Mouse (Mus musculus) left cerebral cortex, postnatal 14 days (tissue): ENCODE measurements around the gene Zbtb8b. TPM values are rescaled to one million over a fixed set of nuclear protein-coding genes. Genes with fewer than 3 reads are reported as not detected.
A peak's percentile ranks its signal among the peaks of the same experiment; 100 is the strongest.
"Not testable (repeated sequence)": the region's sequence is repeated elsewhere in the genome, so short reads cannot be mapped to it uniquely, and the experiment has no call there.

Experiments used
- DNase-seq, 2 experiments: peaks; one replicate each; pipeline ENCODE4 v3.0.0; 2021 to 2022; ENCODE audit warnings: low spot score in 2 of 2, mixed read lengths in 1 of 2
- intact Hi-C: fragments of 180-260 bp; cut with DNase I; formaldehyde crosslinking; loops from one replicate; pipeline ENCODE4 v1.15.1; 2025
- total RNA-seq, 2 experiments: library from RNA; stranded (reverse); gene quantifications; 2 replicates each; pipeline ENCODE4 v1.2.3; 2021

Zbtb8b gene
- total RNA-seq, 2 experiments from 2014 or later, result 4.4 TPM

DNA sequence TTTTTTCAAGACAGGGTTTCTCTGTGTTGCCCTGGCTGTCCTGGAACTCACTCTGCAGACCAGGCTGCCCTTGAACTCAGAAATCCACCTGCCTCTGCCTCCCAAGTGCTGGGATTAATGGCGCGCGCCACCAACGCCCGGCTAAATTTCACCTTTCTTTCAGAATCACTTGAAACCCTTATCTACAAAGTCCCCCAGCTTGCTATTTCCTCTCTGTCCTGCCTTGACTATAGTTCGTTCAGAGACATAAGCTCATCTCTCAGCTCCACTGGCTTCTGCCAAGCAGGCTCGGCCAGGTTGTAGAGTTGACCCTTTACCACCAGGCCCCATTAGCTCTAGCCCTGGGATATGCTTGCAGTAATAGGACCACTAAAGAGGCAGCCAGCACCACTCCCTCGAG lies 6.7 kb upstream of the Zbtb8b start:
- intact Hi-C loops, result no loop called here
- no peak for DNase-seq

GRCm38 (mm10) chr4:129441145-129441544 lies 492 bp upstream of the Zbtb8b start:
- no peak for DNase-seq
- intact Hi-C loops, result no loop called here

DNA sequence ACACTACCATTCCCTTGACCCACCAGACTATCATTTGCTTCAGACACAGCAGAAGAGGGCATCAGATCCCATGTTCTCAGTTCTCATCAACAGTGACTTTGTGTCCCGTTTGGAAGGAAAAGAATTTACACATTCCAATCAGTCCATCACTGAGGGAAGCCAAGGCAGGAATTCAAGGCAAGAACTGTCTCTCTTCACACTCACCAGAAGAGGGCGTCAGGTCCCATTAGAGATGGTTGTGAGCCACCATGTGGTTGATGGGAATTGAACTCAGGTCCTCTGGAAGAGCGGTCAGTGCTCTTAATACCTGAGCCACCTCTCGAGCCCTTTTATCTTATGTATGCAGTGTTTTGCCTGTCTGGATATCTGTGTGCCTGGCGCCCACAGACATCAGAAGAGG lies 22.3 kb downstream of the Zbtb8b start:
- intact Hi-C loops, result no loop called here
- DNase-seq, result no peak

- intact Hi-C loops, result no loop called here
- no peak for DNase-seq
These were observed 24.2 kb downstream of the Zbtb8b start for GRCm38 (mm10) chr4:129416478-129416877.

GRCm38 (mm10) chr4:129415892-129416291 lies 24.8 kb downstream of the Zbtb8b start:
- intact Hi-C loops, result no loop called here
- DNase-seq, result no peak

DNA sequence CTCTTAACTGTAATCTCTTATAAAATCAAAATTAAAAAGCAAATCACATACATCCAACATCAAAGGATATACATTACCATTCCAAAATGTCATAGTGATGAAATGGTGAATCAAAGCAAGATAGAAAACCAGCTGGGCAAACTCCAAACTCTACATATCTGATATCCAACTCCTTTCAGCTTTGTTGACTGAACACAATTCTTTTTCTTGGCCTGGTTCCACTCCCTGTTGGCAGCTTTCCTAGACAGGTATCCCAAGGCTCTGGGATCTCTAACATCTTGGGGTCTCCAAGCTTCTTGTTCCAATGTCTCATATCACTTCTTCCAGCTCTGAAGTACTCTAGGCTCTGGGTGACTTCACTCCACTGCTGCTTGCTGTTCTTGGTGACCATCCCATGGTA lies 29.7 kb downstream of the Zbtb8b start:
- intact Hi-C loops, result no loop called here
- no peak for DNase-seq

DNA sequence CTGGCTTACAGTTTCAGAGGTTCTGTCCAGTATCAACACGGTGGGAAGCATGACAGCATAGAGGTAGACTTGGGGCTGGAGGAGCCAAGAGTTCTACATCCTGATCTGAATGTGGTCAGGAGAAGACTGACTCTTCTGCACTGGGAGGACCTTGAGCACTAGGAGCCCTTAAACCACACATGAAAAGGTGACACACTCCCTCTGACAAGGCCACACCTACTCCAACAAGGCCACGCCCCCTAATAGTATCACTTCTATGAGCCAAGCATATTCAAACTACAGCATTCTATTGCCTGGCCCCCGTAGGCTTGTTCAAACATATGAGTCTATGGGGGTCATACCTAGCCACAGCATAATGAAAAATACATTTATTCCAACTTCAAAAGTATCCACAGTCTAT lies 30.1 kb downstream of the Zbtb8b start:
- DNase-seq, result not testable (repeated sequence)

DNA sequence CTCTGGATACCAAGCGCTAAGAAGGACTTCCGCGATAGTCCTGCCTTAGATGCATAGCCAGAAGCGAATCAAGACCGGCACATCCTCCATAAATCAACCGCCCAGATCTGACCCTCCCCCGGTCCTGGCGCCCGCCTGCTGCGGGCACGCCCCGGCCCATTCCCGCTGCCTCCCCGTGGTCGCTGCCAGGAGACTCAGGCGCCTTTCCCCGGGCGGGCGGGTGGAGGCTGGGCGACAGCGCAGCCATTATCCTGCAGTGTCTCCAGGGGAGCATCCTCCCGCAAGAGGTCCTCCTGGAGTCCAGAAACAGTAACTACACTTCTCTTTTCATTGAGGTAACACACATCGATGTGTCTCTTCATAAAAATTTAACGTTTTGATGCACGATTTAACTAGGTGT lies 34.2 kb downstream of the Zbtb8b start:
- DNase-seq, result peak; percentile 15 to 27
- intact Hi-C loops, result no loop called here

More for the DNA sequence above, 30.1 kb downstream of the Zbtb8b start:
- intact Hi-C loops, result not testable (repeated sequence)

DNA sequence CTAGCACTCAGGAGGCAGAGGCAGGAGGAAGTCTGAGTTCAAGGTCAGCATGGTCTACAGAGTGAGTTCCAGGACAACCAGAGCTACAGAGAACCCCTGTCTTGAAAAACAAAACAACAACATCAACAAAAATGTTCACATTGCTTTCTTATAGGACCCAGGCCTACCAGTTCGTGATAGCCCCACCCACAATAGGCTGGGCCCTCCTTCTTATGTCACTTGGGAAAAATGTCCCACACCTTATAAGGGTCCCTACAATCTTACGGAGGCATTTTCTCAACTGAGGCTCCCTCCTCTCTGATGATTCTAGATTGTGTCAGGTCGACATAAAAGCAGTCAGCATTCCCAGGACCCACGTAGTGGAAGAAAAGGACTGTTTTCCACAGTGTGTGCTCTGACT lies 40.8 kb downstream of the Zbtb8b start:
- intact Hi-C loops, result no loop called here
- no peak for DNase-seq

DNA sequence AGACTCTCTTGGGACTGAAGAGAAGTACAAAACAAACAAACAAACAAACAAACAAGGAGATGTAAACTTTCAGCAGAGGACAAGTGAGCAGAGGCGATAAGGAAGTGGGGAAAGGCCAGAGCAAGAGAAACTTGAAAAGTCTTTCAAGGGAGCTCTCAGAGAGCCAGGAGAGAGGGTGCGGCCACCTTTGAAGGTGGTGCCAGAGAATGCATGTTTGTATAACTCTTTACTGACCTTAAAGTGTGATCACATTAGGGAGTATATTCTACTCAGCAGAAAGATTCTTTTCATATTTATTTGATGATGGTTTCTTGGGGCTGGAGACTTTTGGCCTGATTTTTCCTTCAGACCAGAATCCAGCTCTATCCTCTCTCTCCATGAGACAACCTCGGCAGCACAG lies 43.7 kb downstream of the Zbtb8b start:
- no peak for DNase-seq
- intact Hi-C loops, result no loop called here

DNA sequence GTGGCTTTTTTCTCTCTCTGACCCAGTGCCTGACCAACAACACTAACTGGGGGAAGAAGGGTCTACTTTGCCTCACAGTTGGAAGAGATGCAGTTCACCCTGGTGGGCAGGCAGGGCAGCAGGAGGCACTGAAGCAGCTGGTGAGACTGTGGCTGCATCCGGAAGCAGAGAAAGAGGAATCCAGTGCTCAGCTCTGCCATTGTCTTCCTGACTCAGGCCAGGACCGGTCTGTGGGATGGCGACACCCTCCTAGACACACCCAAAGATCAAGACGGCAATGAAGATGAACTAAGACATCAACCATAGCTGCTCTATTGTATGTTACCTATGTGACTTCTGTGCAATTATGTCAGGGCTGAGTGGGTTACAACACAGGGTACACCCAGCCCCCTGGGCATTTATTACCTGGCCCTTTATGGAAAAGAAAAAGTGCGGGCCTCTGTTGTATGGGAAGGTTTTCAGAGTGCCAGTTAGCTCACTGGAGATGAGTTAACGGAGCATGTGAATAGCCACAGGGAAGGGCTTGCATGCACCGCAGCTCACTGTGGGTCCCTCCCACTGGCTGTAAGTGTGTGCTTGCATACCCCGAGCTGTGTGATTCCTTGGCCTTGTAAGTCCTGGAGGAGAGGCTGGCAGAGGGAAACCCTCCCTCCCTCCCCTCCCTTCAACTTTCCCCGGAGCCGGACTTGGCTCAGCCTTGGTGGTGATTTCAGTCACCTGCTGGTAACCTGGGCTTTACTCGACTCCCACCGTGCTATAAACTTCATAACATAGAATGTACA lies 46.4 kb downstream of the Zbtb8b start:
- no peak for DNase-seq
- intact Hi-C loops, result no loop called here

- intact Hi-C loops, result no loop called here
These were observed 49.6 kb downstream of the Zbtb8b start for GRCm38 (mm10) chr4:129390936-129391557.

DNA sequence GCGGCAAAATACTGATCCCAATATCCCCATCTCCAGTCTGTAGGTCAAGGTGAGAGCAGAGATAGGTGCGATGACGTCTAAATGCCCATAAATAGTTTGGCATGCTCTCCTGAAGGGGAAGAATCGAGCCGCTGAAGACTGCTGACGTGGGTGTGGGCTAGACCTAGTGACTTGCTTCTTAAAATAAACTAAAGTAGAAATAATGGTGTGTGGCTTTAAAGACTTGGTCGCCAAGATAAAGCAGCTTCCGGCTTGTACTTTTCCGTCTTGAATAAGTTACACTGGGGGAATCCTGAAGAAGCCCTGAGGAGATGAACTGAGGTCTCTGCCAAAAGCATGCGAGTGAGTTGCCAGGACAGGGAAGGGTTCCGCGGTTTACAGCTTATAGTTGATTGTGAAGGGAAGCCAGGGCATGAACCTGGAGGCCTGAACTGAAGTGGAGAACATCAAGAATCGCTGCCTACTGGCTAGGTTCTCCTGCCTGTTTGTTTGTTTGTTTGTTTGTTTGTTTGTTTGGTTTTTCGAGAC lies 50.4 kb downstream of the Zbtb8b start:
- intact Hi-C loops, result no loop called here

More at GRCm38 (mm10) chr4:129390936-129391557, 49.6 kb downstream of the Zbtb8b start:
- DNase-seq, result no peak

GRCm38 (mm10) chr4:129388404-129388803 lies 52.2 kb downstream of the Zbtb8b start:
- DNase-seq, result no peak
- intact Hi-C loops, result no loop called here

More for the DNA sequence above, 50.4 kb downstream of the Zbtb8b start:
- no peak for DNase-seq

DNA sequence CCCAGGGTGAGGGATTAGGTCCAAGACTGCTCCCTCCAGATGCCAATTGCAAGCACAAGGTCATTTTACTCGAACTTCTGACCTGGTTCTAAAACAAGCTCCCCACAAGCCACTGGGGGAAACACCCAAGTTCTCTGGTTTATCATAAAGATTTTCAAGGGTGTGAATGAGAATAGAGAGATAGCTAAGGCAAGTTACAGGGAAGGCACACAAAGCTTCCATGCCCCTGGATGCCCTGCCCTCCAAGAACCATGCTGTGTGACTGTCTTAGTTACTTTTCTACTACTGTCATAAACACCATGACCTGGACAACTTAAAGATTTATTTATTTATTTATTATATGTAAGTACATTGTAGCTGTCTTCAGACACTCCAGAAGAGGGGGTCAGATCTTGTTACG lies 53.7 kb downstream of the Zbtb8b start:
- intact Hi-C loops, result no loop called here
- no peak for DNase-seq

GRCm38 (mm10) chr4:129386269-129386946 lies 54.2 kb downstream of the Zbtb8b start:
- DNase-seq, result no peak
- intact Hi-C loops, result no loop called here

GRCm38 (mm10) chr4:129385685-129386084 lies 55.0 kb downstream of the Zbtb8b start:
- intact Hi-C loops, result no loop called here
- DNase-seq, result no peak

- no peak for DNase-seq
- intact Hi-C loops, result no loop called here
These were observed 56.2 kb downstream of the Zbtb8b start for GRCm38 (mm10) chr4:129384440-129384839.

DNA sequence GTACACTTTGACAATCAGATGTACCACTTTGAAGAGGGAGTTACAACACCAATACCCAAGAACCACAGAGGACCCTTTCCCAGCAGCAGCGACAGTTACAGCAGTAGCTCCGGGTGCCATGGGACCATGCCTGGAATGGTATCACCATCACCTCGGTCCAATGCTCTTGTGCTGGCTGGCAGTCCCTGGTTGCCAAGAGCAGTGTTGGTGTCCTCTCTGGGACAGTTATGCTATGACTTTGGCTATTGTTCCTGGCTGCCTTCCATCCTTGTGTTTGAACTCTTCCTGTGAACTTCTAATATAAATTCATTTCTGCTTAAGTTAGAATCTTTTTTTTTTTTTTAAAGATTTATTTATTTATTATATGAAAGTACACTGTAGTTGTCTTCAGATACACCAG lies 57.1 kb downstream of the Zbtb8b start:
- no peak for DNase-seq
- intact Hi-C loops, result no loop called here

- intact Hi-C loops, result no loop called here
These were observed 58.2 kb downstream of the Zbtb8b start for GRCm38 (mm10) chr4:129382488-129382887.

More at GRCm38 (mm10) chr4:129382488-129382887, 58.2 kb downstream of the Zbtb8b start:
- DNase-seq, result no peak
